Mouse (Mus musculus) testis, adult 2 months (tissue): ENCODE measurements around the gene Sun2. TPM values are rescaled to one million over a fixed set of nuclear protein-coding genes. Genes with fewer than 3 reads are reported as not detected.

Source experiments
- H3K27ac ChIP-seq: fragments of 200-500 bp; 2 replicates; pipeline ENCODE4 v1.5.1; 2012; ENCODE audit warnings: low read depth, low read length; ENCODE audit not compliant: control insufficient read depth, insufficient read depth
- H3K27me3 ChIP-seq: fragments of 200-500 bp; 2 replicates; pipeline ENCODE4 v1.6.1; 2012; ENCODE audit warnings: mild to moderate bottlenecking, low read length, moderate library complexity; ENCODE audit not compliant: control insufficient read depth, insufficient read depth
- H3K36me3 ChIP-seq: fragments of 200-500 bp; 2 replicates; pipeline ENCODE4 v1.6.1; 2012; ENCODE audit warnings: mild to moderate bottlenecking, low read length; ENCODE audit not compliant: control insufficient read depth, insufficient read depth
- H3K4me1 ChIP-seq: fragments of 200-500 bp; 2 replicates; pipeline ENCODE4 v1.6.1; 2012; ENCODE audit warnings: low read length; ENCODE audit not compliant: control insufficient read depth, insufficient read depth
- H3K4me3 ChIP-seq: fragments of 200-500 bp; 2 replicates; pipeline ENCODE4 v1.5.1; 2012; ENCODE audit warnings: low read depth, mild to moderate bottlenecking, low read length, moderate library complexity, mixed read lengths; ENCODE audit not compliant: control insufficient read depth
- CTCF ChIP-seq: fragments of 200-500 bp; IDR thresholded peaks from 2 replicates; pipeline ENCODE4 v1.5.1; 2012; ENCODE audit warnings: low read depth, mild to moderate bottlenecking, inconsistent platforms, low read length, moderate library complexity; ENCODE audit not compliant: control insufficient read depth, insufficient read depth, insufficient replicate concordance
- POLR2A ChIP-seq: fragments of 200-500 bp; IDR thresholded peaks from 2 replicates; pipeline ENCODE4 v1.6.1; 2012; ENCODE audit warnings: low read depth, mild to moderate bottlenecking, inconsistent platforms, low read length, moderate library complexity; ENCODE audit not compliant: control insufficient read depth
- polyA plus RNA-seq: library from polyadenylated mRNA; depleted of rRNA; stranded (reverse); fragments of >200 nt; gene quantifications from 2 replicates; pipeline ENCODE4 v1.2.3, GENCODE M21; 2012

The Sun2 gene
- polyA plus RNA-seq, 1 experiment = 19.5 TPM

GRCm38 (mm10) chr15:79765361-79765760, 23.0 kb upstream of the Sun2 start:
- peaks cover 1% of the 10 kb centered on the region; the same call in 1 of the 2 replicates for H3K36me3 ChIP-seq
- no peak overlapping the region for H3K4me3 ChIP-seq
- H3K4me1 ChIP-seq = peaks cover 10% of the 10 kb centered on the region
- no peak for TF ChIP-seq CTCF
- no peak for TF ChIP-seq POLR2A
- H3K27ac ChIP-seq = no peak overlapping the region
- H3K27me3 ChIP-seq = no peaks in the 10 kb centered on the region

DNA sequence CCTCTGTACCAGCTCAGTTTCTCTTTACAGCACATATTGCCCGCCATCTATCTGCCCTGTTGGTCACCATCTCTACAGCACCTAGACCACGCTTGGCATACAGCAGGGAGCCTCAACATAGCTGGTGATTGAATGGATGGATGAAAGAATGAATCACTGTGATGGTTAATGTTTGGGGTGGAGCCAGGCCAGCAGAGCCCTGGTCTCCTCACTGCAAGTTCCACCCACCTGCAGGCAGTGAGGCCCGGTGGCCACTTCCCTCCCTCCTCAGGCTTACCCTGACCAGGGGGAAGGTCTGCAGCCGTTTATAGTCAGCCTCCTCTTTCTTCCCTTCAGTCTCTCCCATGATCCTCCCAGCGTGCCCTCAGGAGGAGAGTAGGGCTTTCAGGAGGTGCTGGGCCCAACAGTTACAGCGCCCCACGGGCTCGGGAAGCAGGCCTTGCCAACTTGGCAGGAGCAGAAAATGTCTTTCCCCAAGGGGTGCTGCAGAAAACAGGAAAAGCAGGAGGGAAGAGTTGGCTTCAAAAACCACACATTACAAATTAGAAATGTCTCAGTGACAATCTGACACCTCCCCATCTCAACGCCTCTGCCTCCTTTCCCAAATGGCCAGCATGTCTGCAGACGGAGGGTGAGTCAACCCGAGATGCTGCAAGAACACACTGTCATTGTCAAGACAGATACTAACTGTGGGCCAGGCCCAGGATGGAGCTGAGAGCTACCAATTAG, 22.4 kb upstream of the Sun2 start:
- Histone ChIP-seq H3K36me3 (peaks cover 1% of the 10 kb centered on the region; the same call in 1 of the 2 replicates), H3K27me3 (no peaks in the 10 kb centered on the region), H3K4me1 (peaks cover 9% of the 10 kb centered on the region), H3K4me3 (no peak overlapping the region), H3K27ac (no peak overlapping the region)
- TF ChIP-seq POLR2A = no peak
- TF ChIP-seq CTCF = no peak

GRCm38 (mm10) chr15:79763601-79764246, 21.4 kb upstream of the Sun2 start:
- Histone ChIP-seq H3K36me3 (peaks cover 1% of the 10 kb centered on the region; the same call in 1 of the 2 replicates), H3K4me3 (no peak overlapping the region), H3K4me1 (peaks cover 6% of the 10 kb centered on the region), H3K27ac (no peak overlapping the region), H3K27me3 (no peaks in the 10 kb centered on the region)
- no peak for TF ChIP-seq CTCF
- no peak for TF ChIP-seq POLR2A

GRCm38 (mm10) chr15:79763001-79763400, 20.7 kb upstream of the Sun2 start:
- Histone ChIP-seq H3K27ac (no peak overlapping the region), H3K4me1 (peaks cover 2% of the 10 kb centered on the region), H3K27me3 (no peaks in the 10 kb centered on the region), H3K4me3 (no peak overlapping the region), H3K36me3 (peaks cover 1% of the 10 kb centered on the region; the same call in 1 of the 2 replicates)
- TF ChIP-seq POLR2A (no peak), CTCF (no peak)

DNA sequence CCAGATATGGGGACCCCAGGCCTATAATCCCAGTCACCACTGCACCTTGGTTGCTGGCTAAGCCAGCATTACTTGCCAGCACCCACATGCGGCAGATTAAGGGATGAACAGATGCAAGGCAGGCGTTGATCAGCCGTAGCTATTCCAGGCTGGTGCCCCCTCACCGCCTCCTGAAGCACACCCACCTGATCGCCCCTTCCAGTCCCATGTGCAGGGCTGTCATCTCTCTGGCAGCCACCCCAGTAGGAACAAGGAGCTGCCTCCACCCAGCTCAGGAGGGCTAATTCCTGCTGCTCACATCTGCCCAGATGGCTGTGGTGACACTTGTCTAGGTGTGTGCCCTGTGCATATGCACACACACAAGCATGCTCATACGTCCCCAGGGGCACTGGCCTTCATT, 18.6 kb upstream of the Sun2 start:
- Histone ChIP-seq H3K36me3 (peaks cover 1% of the 10 kb centered on the region; the same call in 1 of the 2 replicates), H3K4me3 (no peak overlapping the region), H3K4me1 (no peaks in the 10 kb centered on the region; the same call in 1 of the 2 replicates), H3K27ac (no peak overlapping the region), H3K27me3 (no peaks in the 10 kb centered on the region)
- TF ChIP-seq POLR2A = no peak
- no peak for TF ChIP-seq CTCF

- no peaks in the 10 kb centered on the region for H3K4me1 ChIP-seq
Measured at GRCm38 (mm10) chr15:79757118-79757517, 14.8 kb upstream of the Sun2 start.

DNA sequence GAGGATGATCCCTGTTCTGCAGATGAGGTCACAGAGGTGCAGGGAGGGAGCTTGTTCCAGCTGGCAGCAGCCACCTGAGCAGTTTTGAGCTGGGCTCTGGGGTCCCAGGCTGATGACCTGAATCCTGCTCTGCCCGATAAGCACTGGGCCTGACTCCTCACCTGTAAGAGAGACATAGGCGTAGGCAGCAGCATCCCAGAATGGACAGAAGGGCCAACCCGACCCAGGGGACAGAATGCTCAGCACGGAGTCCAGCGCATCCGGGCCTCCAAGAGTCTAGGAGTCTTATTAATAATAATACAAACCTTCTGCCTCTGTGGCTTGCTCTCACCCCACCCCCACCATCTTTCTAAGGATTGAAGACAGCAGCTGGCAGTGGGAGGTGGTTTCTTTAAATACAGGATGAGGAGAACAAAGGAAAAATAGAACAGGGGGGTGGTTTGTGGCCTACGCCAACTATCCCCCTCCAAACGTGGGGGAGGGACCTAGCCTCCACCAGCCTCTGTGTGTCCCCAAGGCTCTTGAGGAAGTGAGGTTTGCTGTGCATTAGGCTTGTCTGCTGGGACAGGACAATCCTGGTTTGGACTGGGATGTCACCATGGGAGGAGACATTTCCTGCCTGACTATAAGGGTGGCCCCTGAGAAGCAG, 13.8 kb upstream of the Sun2 start:
- Histone ChIP-seq H3K4me3 (no peak overlapping the region), H3K27ac (no peak overlapping the region), H3K4me1 (no peaks in the 10 kb centered on the region), H3K27me3 (no peaks in the 10 kb centered on the region), H3K36me3 (no peaks in the 10 kb centered on the region)
- TF ChIP-seq POLR2A (no peak), CTCF (no peak)

More at GRCm38 (mm10) chr15:79757118-79757517, 14.8 kb upstream of the Sun2 start:
- Histone ChIP-seq H3K27me3 (no peaks in the 10 kb centered on the region), H3K36me3 (no peaks in the 10 kb centered on the region), H3K4me3 (no peak overlapping the region), H3K27ac (no peak overlapping the region)
- TF ChIP-seq POLR2A (no peak), CTCF (no peak)
